Comparison of ENCODE assay signal across 19 mouse cellular contexts in the genomic region with DNA sequence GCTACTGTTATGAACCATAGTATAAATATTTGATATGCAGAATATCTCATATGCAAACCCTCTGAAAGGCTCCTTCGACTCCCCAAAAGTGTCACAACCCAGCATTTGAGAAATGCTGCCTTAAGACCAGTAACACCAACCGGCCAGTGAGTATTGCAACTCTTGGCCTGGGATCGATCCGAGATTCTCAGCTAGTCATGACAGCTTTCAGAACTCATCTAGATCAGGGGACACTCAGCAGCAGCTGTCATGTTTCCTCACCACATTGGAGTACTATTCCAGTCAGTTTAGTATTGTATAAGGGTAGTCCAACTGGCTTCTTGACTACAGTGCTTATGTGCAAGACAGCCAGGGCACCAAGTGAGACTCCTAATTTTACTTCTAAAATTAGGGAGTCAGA.
"Had no signal": no experiment of that assay in that cellular context is flagged by ENCODE, and none has a peak within 500 bp of the region (broad histone marks: within the 10 kb centered on the region; RNA-seq: fewer than 3 reads in every experiment).

No protein-coding gene starts in this region.

- H3K4me3 ChIP-seq: layer of hippocampus, adult 2 months; limb, embryonic 13.5 days; liver, embryonic 12.5 days; megakaryocyte, embryonic 14.5 days; midbrain, embryonic 15.5 days; neural tube, embryonic 13.5 days; stomach, embryonic 15.5 days had no signal

- H3K27me3 ChIP-seq: limb, embryonic 13.5 days; liver, embryonic 12.5 days; megakaryocyte, embryonic 14.5 days; midbrain, embryonic 15.5 days; neural tube, embryonic 13.5 days; stomach, embryonic 15.5 days had no signal

- H3K9me3 ChIP-seq: limb, embryonic 13.5 days; liver, embryonic 12.5 days; midbrain, embryonic 15.5 days; neural tube, embryonic 13.5 days; stomach, embryonic 15.5 days had no signal

- H3K27ac ChIP-seq: kidney, postnatal 0 days; layer of hippocampus, adult 2 months; limb, embryonic 13.5 days; liver, embryonic 12.5 days; macrophage; midbrain, embryonic 15.5 days; neural tube, embryonic 13.5 days; stomach, embryonic 15.5 days had no signal

- H3K9ac ChIP-seq: limb, embryonic 13.5 days; liver, embryonic 12.5 days; midbrain, embryonic 15.5 days; neural tube, embryonic 13.5 days; stomach, embryonic 15.5 days had no signal

- H3K4me2 ChIP-seq: limb, embryonic 13.5 days; liver, embryonic 12.5 days; midbrain, embryonic 11.5 days; midbrain, embryonic 15.5 days; neural tube, embryonic 13.5 days; stomach, embryonic 15.5 days had no signal

- H3K36me3 ChIP-seq: limb, embryonic 13.5 days; liver, embryonic 12.5 days; midbrain, embryonic 15.5 days; neural tube, embryonic 13.5 days; stomach, embryonic 15.5 days had no signal

- H3K4me1 ChIP-seq: limb, embryonic 13.5 days; liver, embryonic 12.5 days; megakaryocyte, embryonic 14.5 days; neural tube, embryonic 13.5 days; stomach, embryonic 15.5 days had no signal

- ATAC-seq: liver, embryonic 12.5 days; midbrain, embryonic 15.5 days had no signal

- DNase-seq: kidney, adult 11 months; kidney, adult 9 months; kidney, postnatal 36 days; left cerebral cortex, postnatal 4 days; retina, postnatal 1 day; right cerebral cortex, postnatal 4 days; spleen, adult 18-20 months; thymus, adult 2 months; thymus, postnatal 25 days had no signal
